Comparison of ENCODE assay signal across 11 mouse cellular contexts in genomic region chr15:94649071-94649765, GRCm38 (mm10). TPM values are rescaled to one million over a fixed set of nuclear protein-coding genes. Genes with fewer than 3 reads are reported as not detected.
A peak's percentile ranks its signal among the peaks of the same experiment; 100 is the strongest.
DNase-seq lines count a peak whose midpoint lies in the region; ATAC-seq and TF ChIP-seq lines count a peak whose summit lies in the region.
"Had no signal": no experiment of that assay in that cellular context is flagged by ENCODE, and none has a peak within 500 bp of the region (broad histone marks: within the 10 kb centered on the region; RNA-seq: fewer than 3 reads in every experiment).

No protein-coding gene starts in this region.

- H3K9me3 ChIP-seq in G1E (replicated peaks): peaks cover 60% of the 10 kb centered on the region
- no peaks in the 10 kb centered on the region for H3K9me3 ChIP-seq in kidney, postnatal 0 days (replicated peaks; ENCODE audit: low read length)
- H3K9me3 ChIP-seq: embryonic facial prominence, embryonic 13.5 days; limb, embryonic 10.5 days had no signal

- no peaks in the 10 kb centered on the region for H3K36me3 ChIP-seq in G1E (replicated peaks)
- H3K36me3 ChIP-seq in kidney, postnatal 0 days (ENCODE audit: insufficient read depth, low read length): no peaks in the 10 kb centered on the region
- H3K36me3 ChIP-seq: embryonic facial prominence, embryonic 13.5 days; limb, embryonic 10.5 days had no signal

- WGBS in kidney, postnatal 0 days: 58% methylated on average over 17 of the region's 17 CpGs

- TF ChIP-seq CTCF in G1E (IDR thresholded peaks at IDR 0.05; ENCODE audit: low read depth, low read length): no peak
- no peak for TF ChIP-seq CTCF in kidney, postnatal 0 days (IDR thresholded peaks at IDR 0.05; ENCODE audit: low read depth)

- no peaks in the 10 kb centered on the region for H3K4me1 ChIP-seq in G1E (ENCODE audit: insufficient read depth, low read depth, low read length)
- no peaks in the 10 kb centered on the region for H3K4me1 ChIP-seq in kidney, postnatal 0 days (replicated peaks; ENCODE audit: insufficient read depth, low read length)
- H3K4me1 ChIP-seq: limb, embryonic 10.5 days had no signal

- H3K4me3 ChIP-seq in G1E (ENCODE audit: low read depth, low read length): peak overlapping the region; percentile 16; the same call in 1 of the 2 replicates
- H3K4me3 ChIP-seq in kidney, postnatal 0 days (replicated peaks; ENCODE audit: low read depth, low read length): no peak overlapping the region
- H3K4me3 ChIP-seq: embryonic facial prominence, embryonic 13.5 days; limb, embryonic 10.5 days had no signal

- no peak overlapping the region for H3K27ac ChIP-seq in kidney, postnatal 0 days
- H3K27ac ChIP-seq: embryonic facial prominence, embryonic 13.5 days; limb, embryonic 10.5 days had no signal

- H3K27me3 ChIP-seq in G1E (ENCODE audit: insufficient read depth, low read length): no peaks in the 10 kb centered on the region
- no peaks in the 10 kb centered on the region for H3K27me3 ChIP-seq in kidney, postnatal 0 days (ENCODE audit: insufficient read depth, low read length)

- peak; percentile 91 for DNase-seq in heart, adult 11 months
- no peak for DNase-seq in heart, adult 8-10 months (ENCODE audit: low spot score)
- DNase-seq in G1E (ENCODE audit: low spot score): no peak
- peak; percentile 83 to 84 for DNase-seq in cerebellum, postnatal 14 days
- DNase-seq in kidney, postnatal 0 days (ENCODE audit: low spot score): no peak
- no peak for DNase-seq in thymus, postnatal 25 days
- DNase-seq in urinary bladder, postnatal 14 days (ENCODE audit: low spot score): no peak
- no peak for DNase-seq in urinary bladder, adult 18-20 months (ENCODE audit: low spot score in 2 of 2)

- H3K9ac ChIP-seq in kidney, postnatal 0 days (ENCODE audit: low read depth, low read length): no peak overlapping the region
- H3K9ac ChIP-seq: embryonic facial prominence, embryonic 13.5 days had no signal

- H3K4me2 ChIP-seq in kidney, postnatal 0 days (ENCODE audit: low read length): no peak overlapping the region
- H3K4me2 ChIP-seq: embryonic facial prominence, embryonic 13.5 days had no signal

- ATAC-seq in G1E (ENCODE audit: extremely low read depth, insufficient number of reproducible peaks, low FRiP score, poor library complexity, severe bottlenecking): no peak
- peak; percentile 72; the same call in 1 of the 2 replicates for ATAC-seq in kidney, postnatal 0 days (replicated peaks; ENCODE audit: low FRiP score, low read depth)

RNA-seq across cellular contexts. Expression of gene Tmem117, which starts 20.2 kb away (rescaled TPM):
- 10 to 100 TPM; 10.2 to 13.9 (median 12.8) TPM for total RNA-seq in heart, adult 8-10 months (2022)
- total RNA-seq in G1E (2014; fragmentation: Nextera tagmentation): not detected in 2 replicates
- total RNA-seq in G1E (2017): 0.16 and 0.29 TPM in 2 replicates
- polyA plus RNA-seq in G1E (2012): not detected in 2 replicates
- 24.3 and 25.0 TPM in 2 replicates for polyA plus RNA-seq in kidney, postnatal 0 days (2015; fragmentation: Nextera tagmentation; extraction: Ambion mirVana)
- total RNA-seq: megakaryocyte, adult 5-6 weeks had no signal

RNA-seq across cellular contexts. Expression of gene Twf1, which starts 59.5 kb away (rescaled TPM):
- total RNA-seq in heart, adult 8-10 months (2022): 10 to 100 TPM; 12.5 to 19.9 (median 13.7) TPM
- total RNA-seq in G1E (2014; fragmentation: Nextera tagmentation): 45.6 and 47.5 TPM in 2 replicates
- 25.4 and 28.9 TPM in 2 replicates for total RNA-seq in G1E (2017)
- polyA plus RNA-seq in G1E (2012): 3.9 and 6.6 TPM in 2 replicates
- 104 and 109 TPM in 2 replicates for polyA plus RNA-seq in kidney, postnatal 0 days (2015; fragmentation: Nextera tagmentation; extraction: Ambion mirVana)

Comparison
In these comparisons a context has a peak if more than half of its experiments do, and no peak if none do; other contexts are left out.
1. DNase-seq: peak in heart, adult 11 months (single experiment) and cerebellum, postnatal 14 days (2 of 2); none in heart, adult 8-10 months (single experiment), G1E (single experiment), kidney, postnatal 0 days (single experiment), thymus, postnatal 25 days (single experiment), urinary bladder, postnatal 14 days (single experiment) and urinary bladder, adult 18-20 months (0 of 2).
2. RNA of gene Tmem117, which starts 20.2 kb away (total RNA-seq): 10.2 to 13.9 TPM in heart, adult 8-10 months; 0.16 to 0.29 TPM in G1E; every median in the first group is over 4 times any median in the second.